Comparison of ENCODE assay signal across 8 mouse cellular contexts in the genomic region with DNA sequence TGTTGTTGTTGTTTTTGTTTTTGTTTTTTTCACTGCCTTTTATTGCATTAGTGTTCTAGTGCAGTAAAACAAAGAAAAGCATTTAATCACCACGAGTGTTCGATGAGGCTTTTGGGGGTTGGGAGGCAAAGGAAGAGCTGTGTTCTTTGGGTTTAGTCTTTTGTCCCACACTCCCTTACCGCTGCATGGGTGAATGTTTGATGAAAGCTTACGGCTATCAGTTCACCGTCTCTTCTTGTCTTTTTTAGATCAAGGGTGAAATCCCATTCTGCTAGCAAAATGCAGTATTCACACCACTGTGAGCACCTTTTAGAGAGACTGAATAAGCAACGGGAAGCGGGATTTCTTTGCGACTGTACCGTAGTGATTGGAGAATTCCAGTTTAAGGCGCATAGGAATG. TPM values are rescaled to one million over a fixed set of nuclear protein-coding genes. Genes with fewer than 3 reads are reported as not detected.
DNase-seq lines count a peak whose midpoint lies in the region; ATAC-seq and TF ChIP-seq lines count a peak whose summit lies in the region.
"Had no signal": no experiment of that assay in that cellular context is flagged by ENCODE, and none has a peak within 500 bp of the region (broad histone marks: within the 10 kb centered on the region; RNA-seq: fewer than 3 reads in every experiment).

No protein-coding gene starts in this region.

- H3K4me2 ChIP-seq in lung, postnatal 0 days (replicated peaks; ENCODE audit: low read depth, low read length): peak overlapping the region; percentile 58
- peak overlapping the region; percentile 63 for H3K4me2 ChIP-seq in forebrain, embryonic 11.5 days (ENCODE audit: low read depth, low read length, severe bottlenecking)
- H3K4me2 ChIP-seq in limb, embryonic 13.5 days (replicated peaks): peak overlapping the region; percentile 93
- H3K4me2 ChIP-seq in stomach, embryonic 14.5 days (replicated peaks; ENCODE audit: low read depth, low read length): peak overlapping the region; percentile 74

- H3K27me3 ChIP-seq in lung, postnatal 0 days (replicated peaks; ENCODE audit: insufficient read depth, low read length): no peaks in the 10 kb centered on the region
- H3K27me3 ChIP-seq in forebrain, embryonic 11.5 days (ENCODE audit: control insufficient read depth, insufficient read depth, low read length): no peaks in the 10 kb centered on the region
- H3K27me3 ChIP-seq in limb, embryonic 13.5 days: peaks cover 3% of the 10 kb centered on the region
- H3K27me3 ChIP-seq in stomach, embryonic 14.5 days (ENCODE audit: control insufficient read depth, insufficient read depth, low read length): no peaks in the 10 kb centered on the region

- ATAC-seq in lung, postnatal 0 days: no peak
- no peak for ATAC-seq in forebrain, embryonic 11.5 days (replicated peaks; ENCODE audit: low FRiP score)
- ATAC-seq in limb, embryonic 13.5 days (ENCODE audit: low FRiP score, low read depth): no peak
- no peak for ATAC-seq in stomach, embryonic 14.5 days (ENCODE audit: insufficient number of reproducible peaks, insufficient read depth, low FRiP score, low read depth)

- peaks cover 11% of the 10 kb centered on the region; the same call in 1 of the 2 replicates for H3K36me3 ChIP-seq in lung, postnatal 0 days (ENCODE audit: insufficient read depth, low read length)
- peaks cover 3% of the 10 kb centered on the region; the same call in 1 of the 2 replicates for H3K36me3 ChIP-seq in forebrain, embryonic 11.5 days (ENCODE audit: control insufficient read depth, insufficient read depth, low read length)
- peaks cover 32% of the 10 kb centered on the region for H3K36me3 ChIP-seq in limb, embryonic 13.5 days
- H3K36me3 ChIP-seq in stomach, embryonic 14.5 days (ENCODE audit: control insufficient read depth, insufficient read depth, low read length): peaks cover 23% of the 10 kb centered on the region

- no peak for TF ChIP-seq EP300 in lung, postnatal 0 days (IDR thresholded peaks at IDR 0.05)

- intact Hi-C loops in left cerebral cortex, postnatal 14 days (cut with DNase I): loop anchor here (5.0 to 10.0 kb wide), 3 partner anchors 189 to 362 kb away; a partner anchor contains a TSS

- H3K9me3 ChIP-seq in lung, postnatal 0 days (ENCODE audit: low read length): no peaks in the 10 kb centered on the region
- no peaks in the 10 kb centered on the region for H3K9me3 ChIP-seq in forebrain, embryonic 11.5 days (ENCODE audit: control insufficient read depth, low read length)
- no peaks in the 10 kb centered on the region for H3K9me3 ChIP-seq in limb, embryonic 13.5 days
- H3K9me3 ChIP-seq in stomach, embryonic 14.5 days (ENCODE audit: control insufficient read depth, low read depth, low read length): no peaks in the 10 kb centered on the region

- H3K27ac ChIP-seq in lung, postnatal 0 days (ENCODE audit: low read length): peak overlapping the region; percentile 97; the same call in 1 of the 2 replicates
- no peak overlapping the region for H3K27ac ChIP-seq in forebrain, embryonic 11.5 days (ENCODE audit: low read depth, low read length)
- H3K27ac ChIP-seq in limb, embryonic 13.5 days: no peak overlapping the region
- H3K27ac ChIP-seq in stomach, embryonic 14.5 days (ENCODE audit: low read length): no peak overlapping the region

- 33% methylated on average over 10 of the region's 10 CpGs for WGBS in lung, postnatal 0 days
- 39% methylated on average over 10 of the region's 10 CpGs for WGBS in lung, adult 2 months
- 32% methylated on average over 10 of the region's 10 CpGs for WGBS in forebrain, embryonic 11.5 days
- WGBS in limb, embryonic 13.5 days: 47% methylated on average over 10 of the region's 10 CpGs
- 40% methylated on average over 10 of the region's 10 CpGs for WGBS in stomach, embryonic 14.5 days

- H3K4me3 ChIP-seq in lung, postnatal 0 days (ENCODE audit: low read depth, low read length): peak overlapping the region; percentile 81
- no peak overlapping the region for H3K4me3 ChIP-seq in lung, adult 2 months (replicated peaks; ENCODE audit: extremely low read depth, low read depth, low read length)
- H3K4me3 ChIP-seq in forebrain, embryonic 11.5 days (ENCODE audit: low read depth, low read length): peak overlapping the region; percentile 65
- H3K4me3 ChIP-seq in limb, embryonic 13.5 days: peak overlapping the region; percentile 94
- peak overlapping the region; percentile 88 for H3K4me3 ChIP-seq in stomach, embryonic 14.5 days (ENCODE audit: low read depth, low read length)

- no peak overlapping the region; the same call in 1 of the 2 replicates for H3K9ac ChIP-seq in lung, postnatal 0 days (replicated peaks; ENCODE audit: low read depth)
- peak overlapping the region; percentile 71 for H3K9ac ChIP-seq in forebrain, embryonic 11.5 days (ENCODE audit: low read length)
- peak overlapping the region; percentile 89 for H3K9ac ChIP-seq in limb, embryonic 13.5 days
- H3K9ac ChIP-seq in stomach, embryonic 14.5 days (replicated peaks; ENCODE audit: low read depth, low read length): no peak overlapping the region; the same call in 1 of the 2 replicates

- no peak for TF ChIP-seq POLR2A in lung, adult 2 months (IDR thresholded peaks at IDR 0.05; ENCODE audit: borderline replicate concordance, extremely low read depth, low read depth, low read length)

- TF ChIP-seq CTCF in lung, postnatal 0 days (IDR thresholded peaks at IDR 0.05): no peak
- no peak for TF ChIP-seq CTCF in lung, adult 2 months (IDR thresholded peaks at IDR 0.05; ENCODE audit: insufficient read depth, low read length)

- no peak for DNase-seq in lung, postnatal 0 days (ENCODE audit: low spot score)
- DNase-seq in lung, adult 2 months: no peak
- no peak for DNase-seq in forebrain, embryonic 11.5 days (ENCODE audit: low spot score)
- no peak for DNase-seq in ovary, adult 18-20 months (ENCODE audit: low spot score)
- no peak for DNase-seq in left cerebral cortex, postnatal 14 days (ENCODE audit: low spot score in 2 of 2)

- peaks cover 9% of the 10 kb centered on the region; the same call in 1 of the 2 replicates for H3K4me1 ChIP-seq in lung, postnatal 0 days (ENCODE audit: insufficient read depth, low read depth, low read length)
- peaks cover 4% of the 10 kb centered on the region; the same call in 1 of the 2 replicates for H3K4me1 ChIP-seq in lung, adult 2 months (ENCODE audit: control insufficient read depth, insufficient read depth, low read length)
- H3K4me1 ChIP-seq in forebrain, embryonic 11.5 days (replicated peaks; ENCODE audit: control insufficient read depth, insufficient read depth, low read length): peaks cover 4% of the 10 kb centered on the region
- H3K4me1 ChIP-seq in limb, embryonic 13.5 days: peaks cover 19% of the 10 kb centered on the region
- peaks cover 4% of the 10 kb centered on the region for H3K4me1 ChIP-seq in stomach, embryonic 14.5 days (ENCODE audit: control insufficient read depth, insufficient read depth, low read length)

RNA-seq across cellular contexts. Expression of a gene that starts 1.4 kb away (rescaled TPM):
- 17.0 and 19.9 TPM in 2 replicates for polyA plus RNA-seq in lung, postnatal 0 days (2015; fragmentation: Nextera tagmentation; extraction: Ambion mirVana)
- polyA plus RNA-seq in lung, adult 2 months (2012; rRNA removed): 5.5 and 8.6 TPM in 2 replicates
- polyA plus RNA-seq in forebrain, embryonic 11.5 days (2014; fragmentation: Nextera tagmentation; extraction: Ambion mirVana): 33.4 and 36.4 TPM in 2 replicates
- polyA plus RNA-seq in limb, embryonic 13.5 days (2015; fragmentation: Nextera tagmentation; extraction: Ambion mirVana): 35.6 and 38.0 TPM in 2 replicates
- polyA plus RNA-seq in stomach, embryonic 14.5 days (2014; fragmentation: Nextera tagmentation; extraction: Ambion mirVana): 28.5 and 30.2 TPM in 2 replicates
- 10 to 100 TPM; 15.5 to 17.3 TPM for total RNA-seq in left cerebral cortex, postnatal 14 days (2021)

RNA-seq across cellular contexts. Expression of a gene that starts 3.5 kb away (rescaled TPM):
- polyA plus RNA-seq in lung, postnatal 0 days (2015; fragmentation: Nextera tagmentation; extraction: Ambion mirVana): not detected in 2 replicates
- polyA plus RNA-seq in lung, adult 2 months (2012; rRNA removed): not detected in 2 replicates
- polyA plus RNA-seq in forebrain, embryonic 11.5 days (2014; fragmentation: Nextera tagmentation; extraction: Ambion mirVana): 0.17 TPM in 1 of 2 replicates, not detected in the other
- polyA plus RNA-seq in limb, embryonic 13.5 days (2015; fragmentation: Nextera tagmentation; extraction: Ambion mirVana): 0.11 TPM in 1 of 2 replicates, not detected in the other
- not detected in 2 replicates for polyA plus RNA-seq in stomach, embryonic 14.5 days (2014; fragmentation: Nextera tagmentation; extraction: Ambion mirVana)
- under 1 TPM; 0.57 to 0.72 TPM for total RNA-seq in left cerebral cortex, postnatal 14 days (2021)

RNA-seq across cellular contexts. Expression of a gene that starts 41.1 kb away (rescaled TPM):
- polyA plus RNA-seq in lung, postnatal 0 days (2015; fragmentation: Nextera tagmentation; extraction: Ambion mirVana): not detected in 2 replicates
- polyA plus RNA-seq in lung, adult 2 months (2012; rRNA removed): not detected in 2 replicates
- not detected in 2 replicates for polyA plus RNA-seq in forebrain, embryonic 11.5 days (2014; fragmentation: Nextera tagmentation; extraction: Ambion mirVana)
- not detected in 2 replicates for polyA plus RNA-seq in limb, embryonic 13.5 days (2015; fragmentation: Nextera tagmentation; extraction: Ambion mirVana)
- not detected in 2 replicates for polyA plus RNA-seq in stomach, embryonic 14.5 days (2014; fragmentation: Nextera tagmentation; extraction: Ambion mirVana)
- not detected for total RNA-seq in left cerebral cortex, postnatal 14 days (2021)
- total RNA-seq: layer of hippocampus, postnatal 14 days had no signal

RNA-seq across cellular contexts. Expression of a gene that starts 44.4 kb away (rescaled TPM):
- 7.9 and 9.6 TPM in 2 replicates for polyA plus RNA-seq in lung, postnatal 0 days (2015; fragmentation: Nextera tagmentation; extraction: Ambion mirVana)
- polyA plus RNA-seq in lung, adult 2 months (2012; rRNA removed): 0.34 and 0.79 TPM in 2 replicates
- 1.2 and 2.1 TPM in 2 replicates for polyA plus RNA-seq in forebrain, embryonic 11.5 days (2014; fragmentation: Nextera tagmentation; extraction: Ambion mirVana)
- 1.3 and 1.7 TPM in 2 replicates for polyA plus RNA-seq in limb, embryonic 13.5 days (2015; fragmentation: Nextera tagmentation; extraction: Ambion mirVana)
- 1.1 and 1.4 TPM in 2 replicates for polyA plus RNA-seq in stomach, embryonic 14.5 days (2014; fragmentation: Nextera tagmentation; extraction: Ambion mirVana)
- total RNA-seq in left cerebral cortex, postnatal 14 days (2021): under 1 TPM in 1 of 2 experiments, not detected in 1; 0.18 TPM

RNA-seq across cellular contexts. Expression of a gene that starts 55.4 kb away (rescaled TPM):
- polyA plus RNA-seq in lung, postnatal 0 days (2015; fragmentation: Nextera tagmentation; extraction: Ambion mirVana): 22.4 and 29.5 TPM in 2 replicates
- polyA plus RNA-seq in lung, adult 2 months (2012; rRNA removed): 13.5 and 16.0 TPM in 2 replicates
- 17.6 and 19.5 TPM in 2 replicates for polyA plus RNA-seq in forebrain, embryonic 11.5 days (2014; fragmentation: Nextera tagmentation; extraction: Ambion mirVana)
- 87.4 and 90.7 TPM in 2 replicates for polyA plus RNA-seq in limb, embryonic 13.5 days (2015; fragmentation: Nextera tagmentation; extraction: Ambion mirVana)
- 85.8 and 101 TPM in 2 replicates for polyA plus RNA-seq in stomach, embryonic 14.5 days (2014; fragmentation: Nextera tagmentation; extraction: Ambion mirVana)
- total RNA-seq in left cerebral cortex, postnatal 14 days (2021): 1 to 10 TPM; 5.2 to 6.0 TPM

Comparison
In these comparisons a context has a peak if more than half of its experiments do, and no peak if none do; other contexts are left out.
1. H3K9ac ChIP-seq: peak in forebrain, embryonic 11.5 days (single experiment) and limb, embryonic 13.5 days (single experiment); none in lung, postnatal 0 days (single experiment) and stomach, embryonic 14.5 days (single experiment).
2. Peak in every context shown above with its lines, with median percentiles within 50 percentile points of each other: H3K4me2 ChIP-seq.